In genomic region chr4:45279292-45279691, GRCm38 (mm10) we compare ENCODE assay signal across 13 mouse cellular contexts. TPM values are rescaled to one million over a fixed set of nuclear protein-coding genes. Genes with fewer than 3 reads are reported as not detected.
DNase-seq lines count a peak whose midpoint lies in the region; ATAC-seq and TF ChIP-seq lines count a peak whose summit lies in the region.
"Had no signal": no experiment of that assay in that cellular context is flagged by ENCODE, and none has a peak within 500 bp of the region (broad histone marks: within the 10 kb centered on the region; RNA-seq: fewer than 3 reads in every experiment).

No protein-coding gene starts in this region.

- no peak for DNase-seq in heart, adult 8-10 months (ENCODE audit: low spot score)
- DNase-seq in lung, embryonic 14.5 days = no peak
- no peak for DNase-seq in lung, adult 18-20 months
- DNase-seq in ZHBTc4 (ENCODE audit: low read depth, low spot score) = peak; percentile 56
- peak; percentile 18 for DNase-seq in retina, embryonic 14.5 days (ENCODE audit: low spot score)
- no peak for DNase-seq in gastrocnemius, postnatal 14 days
- DNase-seq in cerebellum, adult 2 months = no peak
- DNase-seq: cerebellum, adult 11 months; gastrocnemius, adult 2 months; layer of hippocampus, adult 9-11 months had no signal

- no peak for TF ChIP-seq POLR2A in cerebellum, adult 2 months (IDR thresholded peaks at IDR 0.05; ENCODE audit: borderline replicate concordance, insufficient read depth, low read length)

- H3K4me3 ChIP-seq in heart, embryonic 12.5 days = no peak overlapping the region
- no peak overlapping the region for H3K4me3 ChIP-seq in lung, embryonic 14.5 days (ENCODE audit: low read depth, low read length)
- no peak overlapping the region for H3K4me3 ChIP-seq in cerebellum, adult 2 months (replicated peaks; ENCODE audit: insufficient read depth, low read depth, low read length)
- H3K4me3 ChIP-seq: embryonic facial prominence, embryonic 15.5 days; gastrocnemius, adult 2 months had no signal

- peak; percentile 53; the same call in 1 of the 2 replicates for ATAC-seq in heart, embryonic 12.5 days (ENCODE audit: insufficient number of reproducible peaks, low FRiP score)
- ATAC-seq in lung, embryonic 14.5 days (ENCODE audit: insufficient read depth) = peak; percentile 31; the same call in 1 of the 2 replicates

- 54% methylated on average over 8 of the region's 8 CpGs for WGBS in heart, embryonic 12.5 days
- WGBS in lung, embryonic 14.5 days = 54% methylated on average over 8 of the region's 8 CpGs
- WGBS in cerebellum, adult 2 months = 36% methylated on average over 8 of the region's 8 CpGs

- no peaks in the 10 kb centered on the region for H3K36me3 ChIP-seq in heart, embryonic 12.5 days
- no peaks in the 10 kb centered on the region for H3K36me3 ChIP-seq in lung, embryonic 14.5 days (ENCODE audit: insufficient read depth)
- H3K36me3 ChIP-seq: embryonic facial prominence, embryonic 15.5 days had no signal

- H3K27ac ChIP-seq in heart, embryonic 12.5 days (ENCODE audit: poor library complexity, severe bottlenecking) = no peak overlapping the region
- H3K27ac ChIP-seq in lung, embryonic 14.5 days (ENCODE audit: low read depth) = no peak overlapping the region
- no peak overlapping the region for H3K27ac ChIP-seq in cerebellum, adult 2 months (ENCODE audit: insufficient read depth, low read length)
- H3K27ac ChIP-seq: embryonic facial prominence, embryonic 15.5 days; gastrocnemius, adult 2 months; hindbrain, embryonic 14.5 days had no signal

- H3K9me3 ChIP-seq in heart, embryonic 12.5 days (replicated peaks) = no peaks in the 10 kb centered on the region
- H3K9me3 ChIP-seq in lung, embryonic 14.5 days (ENCODE audit: low read depth, low read length) = no peaks in the 10 kb centered on the region
- H3K9me3 ChIP-seq: embryonic facial prominence, embryonic 15.5 days had no signal

- no peaks in the 10 kb centered on the region for H3K4me1 ChIP-seq in heart, embryonic 12.5 days (replicated peaks)
- no peaks in the 10 kb centered on the region for H3K4me1 ChIP-seq in lung, embryonic 14.5 days (ENCODE audit: insufficient read depth)
- H3K4me1 ChIP-seq in cerebellum, adult 2 months (ENCODE audit: control insufficient read depth, insufficient read depth, low read length) = no peaks in the 10 kb centered on the region
- H3K4me1 ChIP-seq: embryonic facial prominence, embryonic 15.5 days had no signal

- intact Hi-C loops in gastrocnemius, postnatal 14 days (cut with DNase I; ENCODE audit: low total_unique reads) = loop anchor here (5.0 kb wide), 1 partner anchor 167 kb away; no protein-coding TSS in a partner anchor

- no peak overlapping the region for H3K9ac ChIP-seq in heart, embryonic 12.5 days
- no peak overlapping the region for H3K9ac ChIP-seq in lung, embryonic 14.5 days
- H3K9ac ChIP-seq: embryonic facial prominence, embryonic 15.5 days; hindbrain, embryonic 14.5 days had no signal

- no peaks in the 10 kb centered on the region for H3K27me3 ChIP-seq in heart, embryonic 12.5 days (replicated peaks)
- H3K27me3 ChIP-seq in lung, embryonic 14.5 days (ENCODE audit: insufficient read depth, low read length) = no peaks in the 10 kb centered on the region
- no peaks in the 10 kb centered on the region for H3K27me3 ChIP-seq in cerebellum, adult 2 months (ENCODE audit: control insufficient read depth, insufficient read depth, low read length)
- H3K27me3 ChIP-seq: embryonic facial prominence, embryonic 15.5 days had no signal

- no peak for TF ChIP-seq CTCF in lung, embryonic 14.5 days (IDR thresholded peaks at IDR 0.05; ENCODE audit: low read depth)
- TF ChIP-seq CTCF in cerebellum, adult 2 months (IDR thresholded peaks at IDR 0.05; ENCODE audit: borderline replicate concordance, insufficient read depth, low read depth, low read length) = no peak

- no peak overlapping the region for H3K4me2 ChIP-seq in heart, embryonic 12.5 days
- H3K4me2 ChIP-seq in lung, embryonic 14.5 days = no peak overlapping the region
- H3K4me2 ChIP-seq: embryonic facial prominence, embryonic 15.5 days; hindbrain, embryonic 14.5 days had no signal

RNA-seq across cellular contexts. Expression of gene Trmt10b, which starts 17.6 kb away (rescaled TPM):
- polyA plus RNA-seq in heart, embryonic 12.5 days (2016; fragmentation: Nextera tagmentation; extraction: Ambion mirVana) = 9.3 and 10.1 TPM in 2 replicates
- total RNA-seq in heart, adult 8-10 months (2022) = 1 to 10 TPM; 2.7 to 6.8 (median 3.3) TPM
- polyA plus RNA-seq in lung, embryonic 14.5 days (2014; fragmentation: Nextera tagmentation; extraction: Ambion mirVana) = 17.2 and 18.3 TPM in 2 replicates
- 1 to 10 TPM; 3.1 to 4.9 TPM for total RNA-seq in gastrocnemius, postnatal 14 days (2021)
- 14.8 and 15.4 TPM in 2 replicates for polyA plus RNA-seq in cerebellum, adult 2 months (2012; rRNA removed)

Comparison
In these comparisons a context has a peak if more than half of its experiments do, and no peak if none do; other contexts are left out.
1. DNase-seq: peak in ZHBTc4 (single experiment) and retina, embryonic 14.5 days (single experiment); none in heart, adult 8-10 months (single experiment), lung, embryonic 14.5 days (single experiment), lung, adult 18-20 months (0 of 2), gastrocnemius, postnatal 14 days (single experiment) and cerebellum, adult 2 months (0 of 2).